Mouse (Mus musculus) brain, adult 10 weeks (tissue): ENCODE measurements around the gene Gm16442. TPM values are rescaled to one million over a fixed set of nuclear protein-coding genes. Genes with fewer than 3 reads are reported as not detected.

ENCODE experiments used
- polyA plus RNA-seq: library from polyadenylated mRNA; stranded (reverse); fragments of 350-450 nt; fragmentation: Illumina TruSeq; extraction: RNeasy Lipid Tissue Mini Kit (QIAGEN cat#74804); gene quantifications from one replicate; pipeline ENCODE4 v1.2.3, GENCODE M21; 2015; ENCODE audit warnings: low read depth, low replicate concordance

Gene Gm16442
- not detected for polyA plus RNA-seq

DNA sequence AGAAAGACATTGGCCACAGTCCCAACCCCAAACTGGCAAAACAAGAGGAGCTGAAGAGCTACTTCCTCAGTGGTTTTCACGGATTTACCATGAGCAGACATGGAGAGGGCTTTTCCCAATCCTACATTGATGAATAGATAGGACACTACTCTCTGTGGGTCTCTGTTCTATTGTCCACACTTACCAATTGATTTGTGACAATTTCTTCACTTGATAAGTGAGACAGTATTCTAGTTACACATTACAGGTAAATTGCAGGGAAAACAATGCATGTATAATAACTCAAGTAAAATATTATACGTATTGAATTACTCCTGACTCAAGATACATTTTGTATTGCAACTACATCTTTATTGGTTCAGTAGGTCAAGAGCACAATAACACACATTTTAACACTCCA, at the start of gene Gm16442:
Gene Gm16442 (minus strand): TSS at position 101 of the 400 bp plus-strand sequence.

DNA sequence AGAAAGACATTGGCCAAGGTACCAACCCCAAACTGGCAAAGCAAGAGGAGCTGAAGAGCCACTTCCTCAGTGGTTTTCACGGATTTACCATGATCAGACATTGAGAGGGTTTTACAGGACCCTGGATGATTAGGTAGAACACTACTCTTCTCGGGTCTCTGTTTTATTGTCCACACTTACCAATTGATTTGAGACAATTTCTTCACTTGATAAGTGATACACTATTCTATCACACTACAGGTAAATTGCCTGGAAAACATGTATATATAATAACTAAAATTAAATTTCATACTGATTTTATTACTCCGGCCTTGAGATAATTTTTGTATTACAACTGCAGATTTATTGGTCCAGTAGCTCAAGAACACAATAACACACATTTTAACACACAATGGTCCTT, 45.9 kb upstream of the Gm16442 start, which contains the start of gene Vmn1r94:
Gene Vmn1r94 (minus strand): TSS at position 101 of the 400 bp plus-strand sequence.

DNA sequence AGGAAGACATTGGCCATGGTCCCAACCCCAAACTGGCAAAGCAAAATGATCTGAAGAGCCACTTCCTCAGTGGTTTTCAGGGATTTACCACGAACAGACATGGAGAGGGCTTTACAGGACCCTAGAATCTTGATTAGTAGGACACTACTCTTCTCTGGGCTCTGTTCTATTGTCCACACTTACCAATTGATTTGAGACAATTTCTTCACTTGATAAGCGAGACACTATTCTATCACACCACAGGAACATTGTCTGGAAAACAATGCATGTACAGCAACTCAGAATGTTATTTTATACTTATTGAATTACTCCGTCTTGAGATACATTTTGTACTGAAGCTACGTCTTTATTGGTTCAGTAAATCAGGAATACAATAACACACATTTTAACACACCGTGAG, 16.6 kb upstream of the Gm16442 start, which contains the start of gene Vmn1r93:
Gene Vmn1r93 (minus strand): TSS at position 101 of the 400 bp plus-strand sequence.

DNA sequence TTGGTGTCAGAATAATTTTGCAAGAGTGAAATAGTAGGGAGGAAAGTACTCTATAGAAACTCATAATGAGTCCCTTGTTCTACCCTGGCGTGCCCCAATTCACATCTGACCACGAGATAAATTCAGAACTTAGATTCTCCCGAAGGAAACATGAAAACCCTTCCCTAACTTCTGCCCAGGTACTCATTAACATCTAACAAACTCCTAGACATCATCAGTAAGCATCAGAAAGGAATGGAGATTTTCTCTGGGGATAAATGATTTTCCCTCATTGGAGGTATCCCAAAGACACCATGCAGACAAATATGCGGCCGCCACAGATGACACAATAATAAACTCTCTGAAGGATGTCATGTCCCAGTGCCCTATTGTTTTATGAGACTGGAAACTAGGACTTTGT, 23.0 kb downstream of the Gm16442 start, which contains the start of gene Vmn1r91:
Gene Vmn1r91 (plus strand): TSS at position 301 of the 400 bp plus-strand sequence.

Other genes starting within 250 kb of the Gm16442 start
- not detected for gene Ceacam19, start 234.6 kb downstream of the Gm16442 start, polyA plus RNA-seq
- gene Pvr, start 201.4 kb downstream of the Gm16442 start, polyA plus RNA-seq = 11.7 TPM
- gene Igsf23, start 171.8 kb downstream of the Gm16442 start, polyA plus RNA-seq = not detected
- not detected for gene Ceacam20, start 157.2 kb downstream of the Gm16442 start, polyA plus RNA-seq
- gene Nlrp9b, start 131.1 kb downstream of the Gm16442 start, polyA plus RNA-seq = not detected
- gene Vmn1r91, start 22.9 kb downstream of the Gm16442 start, polyA plus RNA-seq = not detected
- gene Vmn1r93, start 16.5 kb upstream of the Gm16442 start, polyA plus RNA-seq = not detected
- not detected for gene Vmn1r94, start 45.8 kb upstream of the Gm16442 start, polyA plus RNA-seq
- not detected for gene Vmn1r95, start 71.1 kb upstream of the Gm16442 start, polyA plus RNA-seq
- gene Gm6164, start 83.0 kb upstream of the Gm16442 start, polyA plus RNA-seq = not detected
- gene Gm4498, start 111.2 kb upstream of the Gm16442 start, polyA plus RNA-seq = not detected
- gene Gm5890, start 140.3 kb upstream of the Gm16442 start, polyA plus RNA-seq = not detected
- not detected for gene Gm4133, start 211.5 kb upstream of the Gm16442 start, polyA plus RNA-seq